Mouse (Mus musculus) bone marrow macrophage, adult 2 months (primary cell): ENCODE measurements around the gene Gm10135.

Experiments used
- CTCF ChIP-seq: IDR thresholded peaks from 2 replicates; pipeline ENCODE4 v1.5.1; 2012; ENCODE audit warnings: low read depth, mild to moderate bottlenecking, low read length, moderate library complexity
- POLR2A ChIP-seq: IDR thresholded peaks from 2 replicates; pipeline ENCODE4 v1.6.1; 2012; ENCODE audit warnings: mild to moderate bottlenecking, low read depth, low read length, borderline replicate concordance

- TF ChIP-seq CTCF (no peak), POLR2A (no peak)
Measured at GRCm38 (mm10) chr5:72922796-72923195, 51.7 kb downstream of the Gm10135 start.
